21 mouse cellular contexts compared by ENCODE assay signal in the genomic region with DNA sequence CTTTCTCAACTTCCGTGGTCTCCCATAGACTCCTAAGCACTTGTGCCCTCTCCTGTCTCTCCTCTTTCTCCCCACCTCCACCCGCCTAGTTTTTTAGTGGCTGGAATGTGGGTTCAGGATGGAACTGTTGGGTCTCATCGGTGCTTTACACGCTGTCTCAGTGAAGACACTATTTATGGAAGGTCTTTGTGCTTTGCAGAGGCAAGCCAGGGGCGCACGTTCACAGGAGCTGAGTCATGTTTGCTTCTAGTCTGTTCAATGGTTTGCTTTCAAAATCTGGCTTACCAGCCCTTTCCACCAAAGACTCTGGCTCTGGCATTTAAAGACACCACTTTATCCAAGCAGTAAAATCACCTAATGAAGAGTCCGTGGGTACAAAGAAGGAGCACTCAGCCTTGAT.
DNase-seq lines count a peak whose midpoint lies in the region; ATAC-seq and TF ChIP-seq lines count a peak whose summit lies in the region.
"Had no signal": no experiment of that assay in that cellular context is flagged by ENCODE, and none has a peak within 500 bp of the region (broad histone marks: within the 10 kb centered on the region; RNA-seq: fewer than 3 reads in every experiment).

No protein-coding gene starts in this region.

- no peak for TF ChIP-seq CTCF in left cerebral cortex, adult 2 months (IDR thresholded peaks at IDR 0.05)

- intact Hi-C loops in left cerebral cortex, adult 2 months (cut with DNase I), result loop anchor here (1.0 to 5.0 kb wide), 2 partner anchors 71 to 126 kb away; partner anchors contain the start of gene Ift27

- ATAC-seq in frontal cortex, adult (ENCODE audit: low TSS enrichment), result peak; percentile 11; the same call in 1 of the 2 replicates
- ATAC-seq: forebrain, embryonic 14.5 days; intestine, postnatal 0 days; midbrain, embryonic 13.5 days had no signal

- H3K27ac ChIP-seq in left cerebral cortex, adult 2 months, result peak overlapping the region; percentile 92
- H3K27ac ChIP-seq: heart, embryonic 15.5 days; liver, embryonic 13.5 days; midbrain, embryonic 13.5 days; neural tube, embryonic 13.5 days had no signal

- peak overlapping the region; percentile 31; the same call in 1 of the 2 replicates for H3K4me3 ChIP-seq in left cerebral cortex, adult 2 months
- H3K4me3 ChIP-seq: heart, embryonic 15.5 days; hindbrain, embryonic 15.5 days; liver, embryonic 13.5 days; midbrain, embryonic 13.5 days; myocyte; neural tube, embryonic 13.5 days had no signal

- DNase-seq in frontal cortex, postnatal 10 days (ENCODE audit: low spot score in 2 of 2), result no peak
- DNase-seq in left cerebral cortex, adult 2 months (ENCODE audit: extremely low spot score in 1 of 2, low spot score in 2 of 2), result peak in 1 of 2 experiments; percentile 29
- DNase-seq in left cerebral cortex, adult 11 months (ENCODE audit: low spot score), result no peak
- DNase-seq in right cerebral cortex, postnatal 36 days (ENCODE audit: low spot score in 2 of 2), result peak; percentile 41 to 45
- DNase-seq in right cerebral cortex, postnatal 14 days, result no peak
- peak; percentile 52 for DNase-seq in telencephalon, adult 2 months (ENCODE audit: low read depth, low spot score)
- no peak for DNase-seq in thymus, postnatal 4 days
- DNase-seq: adrenal gland, adult 8-10 months; heart, postnatal 36 days; kidney, postnatal 25 days; liver, embryonic 13.5 days; lung, adult 2 months; lung, postnatal 14 days had no signal

Comparison
In these comparisons a context has a peak if more than half of its experiments do, and no peak if none do; other contexts are left out.
1. DNase-seq: peak in right cerebral cortex, postnatal 36 days (2 of 2) and telencephalon, adult 2 months (single experiment); none in frontal cortex, postnatal 10 days (0 of 2), left cerebral cortex, adult 11 months (single experiment), right cerebral cortex, postnatal 14 days (single experiment) and thymus, postnatal 4 days (single experiment).